Mouse (Mus musculus): ENCODE results near the gene Dcp1b. TPM values are rescaled to one million over a fixed set of nuclear protein-coding genes. Genes with fewer than 3 reads are reported as not detected.

The Dcp1b gene
- polyA plus RNA-seq, 1 experiment from 2014 or later = 11.5 TPM

DNA sequence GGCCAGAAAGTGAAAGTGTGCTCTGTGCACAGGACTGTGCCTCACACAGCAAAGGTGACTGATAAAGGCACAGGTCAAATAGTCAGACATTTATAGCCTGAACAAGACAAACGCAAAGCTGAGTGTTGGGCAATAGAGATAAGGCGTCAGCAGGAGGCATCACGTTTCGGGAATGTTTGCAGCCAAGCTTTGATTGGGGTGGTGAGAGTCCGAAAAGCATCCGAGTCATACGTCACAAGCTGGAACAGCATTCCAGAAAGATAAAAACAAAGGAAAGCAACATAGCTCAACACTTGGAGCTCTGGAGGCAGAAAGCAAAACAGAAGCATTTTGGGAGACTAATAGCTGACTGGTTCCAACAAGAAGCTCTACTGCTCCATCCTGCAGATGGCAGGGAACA lies 35.5 kb upstream of the Dcp1b start:
- 15% methylated on average over 7 of the region's 7 CpGs for WGBS
- Histone ChIP-seq H3K4me2 (replicated peaks; ENCODE audit: low read depth, low read length) (no peak overlapping the region), H3K27me3 (ENCODE audit: control insufficient read depth, insufficient read depth, low read length) (no peaks in the 10 kb centered on the region), H3K36me3 (ENCODE audit: control insufficient read depth, insufficient read depth, low read length) (no peaks in the 10 kb centered on the region), H3K4me3 (ENCODE audit: low read depth, low read length) (no peak overlapping the region), H3K27ac (ENCODE audit: low read length) (no peak overlapping the region), H3K9ac (replicated peaks; ENCODE audit: low read depth, low read length) (no peak overlapping the region), H3K9me3 (ENCODE audit: control insufficient read depth, low read depth, low read length) (no peaks in the 10 kb centered on the region), H3K4me1 (ENCODE audit: control insufficient read depth, insufficient read depth, low read length) (no peaks in the 10 kb centered on the region)
- no peak for ATAC-seq (ENCODE audit: insufficient number of reproducible peaks, insufficient read depth, low FRiP score, low read depth)

DNA sequence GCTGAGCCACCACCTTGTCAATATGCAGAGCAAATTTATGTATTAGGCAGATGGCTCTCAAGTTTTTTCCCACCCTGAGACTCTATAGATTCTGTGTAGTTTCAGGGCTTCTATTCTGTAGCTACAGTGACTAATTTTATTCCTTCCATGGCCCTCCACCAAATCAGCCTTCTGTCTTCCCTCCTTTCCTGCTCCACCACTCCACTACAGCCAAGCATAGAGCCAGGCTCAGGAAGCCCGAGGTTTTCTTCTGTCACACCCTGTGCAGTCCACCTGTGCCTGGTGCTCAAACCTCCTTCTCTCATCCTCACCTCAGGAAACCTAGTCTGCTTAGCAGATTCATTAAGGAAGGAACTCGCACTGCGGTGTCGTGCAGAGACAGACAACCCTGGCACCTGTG lies 29.9 kb upstream of the Dcp1b start:
- Histone ChIP-seq H3K27me3 (ENCODE audit: control insufficient read depth, insufficient read depth, low read length) (no peaks in the 10 kb centered on the region), H3K4me1 (ENCODE audit: control insufficient read depth, insufficient read depth, low read length) (no peaks in the 10 kb centered on the region), H3K4me2 (replicated peaks; ENCODE audit: low read depth, low read length) (no peak overlapping the region), H3K27ac (ENCODE audit: low read length) (no peak overlapping the region), H3K4me3 (ENCODE audit: low read depth, low read length) (no peak overlapping the region), H3K9me3 (ENCODE audit: control insufficient read depth, low read depth, low read length) (no peaks in the 10 kb centered on the region), H3K9ac (replicated peaks; ENCODE audit: low read depth, low read length) (no peak overlapping the region), H3K36me3 (ENCODE audit: control insufficient read depth, insufficient read depth, low read length) (no peaks in the 10 kb centered on the region)
- no peak for ATAC-seq (ENCODE audit: insufficient number of reproducible peaks, insufficient read depth, low FRiP score, low read depth)
- WGBS = 24% methylated on average over 4 of the region's 4 CpGs

DNA sequence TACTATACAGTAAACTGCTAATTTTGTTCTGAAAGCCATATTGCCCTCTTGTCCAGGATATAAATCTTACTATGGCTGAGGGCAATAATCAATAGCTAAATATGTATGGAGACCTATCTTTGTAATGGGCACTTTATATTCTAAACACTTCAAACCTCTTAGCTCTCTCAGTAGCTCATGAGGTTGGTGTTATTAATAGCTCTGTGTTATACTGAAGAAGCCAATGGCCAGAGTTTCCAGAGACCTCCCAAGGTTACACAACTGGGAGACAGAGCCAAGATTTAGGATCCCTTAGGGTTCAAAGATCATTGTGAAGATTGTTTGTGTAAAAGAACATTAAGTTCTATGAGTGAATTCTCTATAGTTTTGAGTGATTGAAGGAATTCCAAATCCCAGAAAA lies 9.4 kb upstream of the Dcp1b start:
- no peak overlapping the region for H3K9ac ChIP-seq (replicated peaks; ENCODE audit: low read depth, low read length)
- no peak overlapping the region for H3K4me3 ChIP-seq (ENCODE audit: low read depth, low read length)
- H3K4me2 ChIP-seq (replicated peaks; ENCODE audit: low read depth, low read length) = no peak overlapping the region
- no peaks in the 10 kb centered on the region for H3K4me1 ChIP-seq (ENCODE audit: control insufficient read depth, insufficient read depth, low read length)
- no peaks in the 10 kb centered on the region for H3K9me3 ChIP-seq (ENCODE audit: control insufficient read depth, low read depth, low read length)
- no peak for ATAC-seq (ENCODE audit: insufficient number of reproducible peaks, insufficient read depth, low FRiP score, low read depth)
- H3K27me3 ChIP-seq (ENCODE audit: control insufficient read depth, insufficient read depth, low read length) = no peaks in the 10 kb centered on the region
- no peak overlapping the region for H3K27ac ChIP-seq (ENCODE audit: low read length)
- no peaks in the 10 kb centered on the region for H3K36me3 ChIP-seq (ENCODE audit: control insufficient read depth, insufficient read depth, low read length)

DNA sequence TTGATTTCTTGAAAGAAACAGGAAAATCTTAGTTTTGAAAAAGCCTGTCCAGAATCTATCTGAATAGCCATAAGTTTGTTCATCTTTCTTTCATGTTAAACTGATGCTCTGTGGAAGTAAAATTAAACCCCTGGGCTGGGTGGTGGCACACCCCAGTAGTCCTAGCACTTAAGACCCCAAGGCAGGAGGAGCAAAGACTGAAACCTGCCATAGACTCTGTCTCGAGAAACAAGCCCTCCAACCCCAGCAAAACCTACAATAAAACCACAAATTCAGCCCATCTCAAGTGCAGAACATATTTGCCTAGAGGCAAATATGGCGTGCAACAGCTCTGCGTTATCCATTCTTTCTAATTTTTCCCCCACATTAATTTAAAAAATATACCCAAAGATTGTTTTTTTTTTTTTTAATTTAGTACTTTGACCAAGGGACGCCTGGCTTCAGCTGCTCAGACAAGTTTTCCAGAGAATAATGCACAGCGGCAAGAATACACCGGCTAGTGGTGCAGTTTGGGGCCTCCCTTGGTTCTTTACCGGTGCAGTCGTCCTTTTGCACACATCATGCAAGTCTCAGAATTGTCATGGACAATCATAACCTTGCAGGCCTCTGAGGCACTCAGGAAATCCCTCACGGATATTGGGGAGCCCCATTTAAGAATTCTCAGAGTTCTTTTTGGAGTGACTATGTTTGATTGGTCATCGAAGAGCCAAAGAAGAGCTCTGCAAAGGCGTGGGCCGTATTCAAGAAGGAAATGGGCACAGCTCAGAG lies 562 bp upstream of the Dcp1b start:
- H3K4me1 ChIP-seq (ENCODE audit: control insufficient read depth, insufficient read depth, low read length) = no peaks in the 10 kb centered on the region; the same call in 1 of the 2 replicates
- WGBS = 52% methylated on average over 12 of the region's 12 CpGs
- H3K4me3 ChIP-seq (ENCODE audit: low read depth, low read length) = peak overlapping the region; percentile 90
- no peaks in the 10 kb centered on the region for H3K36me3 ChIP-seq (ENCODE audit: control insufficient read depth, insufficient read depth, low read length)
- H3K4me2 ChIP-seq (replicated peaks; ENCODE audit: low read depth, low read length) = peak overlapping the region; percentile 45
- no peaks in the 10 kb centered on the region for H3K9me3 ChIP-seq (ENCODE audit: control insufficient read depth, low read depth, low read length)
- no peaks in the 10 kb centered on the region for H3K27me3 ChIP-seq (ENCODE audit: control insufficient read depth, insufficient read depth, low read length)
- no peak overlapping the region for H3K9ac ChIP-seq (replicated peaks; ENCODE audit: low read depth, low read length)
- H3K27ac ChIP-seq (ENCODE audit: low read length) = no peak overlapping the region; the same call in 1 of the 2 replicates
- ATAC-seq (ENCODE audit: insufficient number of reproducible peaks, insufficient read depth, low FRiP score, low read depth) = no peak

DNA sequence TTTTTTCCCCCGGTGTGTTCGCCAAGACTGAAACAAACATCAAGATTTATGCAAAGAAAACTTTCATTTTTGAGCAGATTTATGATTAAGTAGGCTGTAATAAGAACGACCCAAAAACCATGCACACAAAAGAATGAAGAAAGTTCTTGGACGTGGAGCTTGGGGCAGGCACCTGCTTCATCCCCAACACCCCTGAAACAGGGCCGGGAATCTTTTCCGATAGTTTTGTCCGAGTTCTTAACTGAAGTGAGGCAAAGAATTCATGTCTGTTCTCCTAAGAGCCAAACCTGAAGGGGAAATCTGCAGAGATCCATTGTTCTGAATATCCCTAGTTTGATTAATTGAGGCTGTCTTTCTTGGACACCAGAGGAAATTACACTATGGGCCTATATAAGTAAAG lies 1.1 kb downstream of the Dcp1b start:
- H3K9me3 ChIP-seq (ENCODE audit: control insufficient read depth, low read depth, low read length) = no peaks in the 10 kb centered on the region
- H3K4me1 ChIP-seq (ENCODE audit: control insufficient read depth, insufficient read depth, low read length) = no peaks in the 10 kb centered on the region; the same call in 1 of the 2 replicates
- ATAC-seq (ENCODE audit: insufficient number of reproducible peaks, insufficient read depth, low FRiP score, low read depth) = no peak
- H3K36me3 ChIP-seq (ENCODE audit: control insufficient read depth, insufficient read depth, low read length) = no peaks in the 10 kb centered on the region
- peak overlapping the region; percentile 58; the same call in 1 of the 2 replicates for H3K9ac ChIP-seq (replicated peaks; ENCODE audit: low read depth, low read length)
- no peak overlapping the region for H3K27ac ChIP-seq (ENCODE audit: low read length)
- 66% methylated on average over 7 of the region's 7 CpGs for WGBS
- H3K27me3 ChIP-seq (ENCODE audit: control insufficient read depth, insufficient read depth, low read length) = no peaks in the 10 kb centered on the region
- H3K4me3 ChIP-seq (ENCODE audit: low read depth, low read length) = peak overlapping the region; percentile 90
- peak overlapping the region; percentile 60 for H3K4me2 ChIP-seq (replicated peaks; ENCODE audit: low read depth, low read length)

DNA sequence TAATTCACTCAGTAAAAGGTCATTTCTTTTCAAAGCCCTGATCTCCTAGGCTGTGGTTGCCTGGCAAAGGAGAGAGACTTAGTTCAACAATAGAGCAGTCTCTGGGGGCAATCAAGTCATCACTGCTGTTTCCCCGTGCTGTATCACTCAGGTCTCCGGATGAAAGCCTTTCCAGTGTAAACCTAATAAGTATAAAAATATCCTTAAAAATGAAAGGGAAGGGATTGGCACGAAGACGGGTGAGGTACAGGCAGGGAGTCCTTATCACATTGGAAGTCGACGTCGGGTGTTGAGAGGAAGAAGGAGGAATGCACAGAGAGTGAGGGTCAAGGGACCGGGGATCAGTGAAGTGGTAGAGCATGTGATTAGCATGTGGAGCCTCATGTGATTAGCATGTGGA lies 2.0 kb downstream of the Dcp1b start:
- Histone ChIP-seq H3K4me2 (replicated peaks; ENCODE audit: low read depth, low read length) (no peak overlapping the region; the same call in 1 of the 2 replicates), H3K4me3 (ENCODE audit: low read depth, low read length) (no peak overlapping the region), H3K4me1 (ENCODE audit: control insufficient read depth, insufficient read depth, low read length) (no peaks in the 10 kb centered on the region; the same call in 1 of the 2 replicates), H3K9ac (replicated peaks; ENCODE audit: low read depth, low read length) (no peak overlapping the region), H3K27me3 (ENCODE audit: control insufficient read depth, insufficient read depth, low read length) (no peaks in the 10 kb centered on the region), H3K27ac (ENCODE audit: low read length) (no peak overlapping the region), H3K36me3 (ENCODE audit: control insufficient read depth, insufficient read depth, low read length) (no peaks in the 10 kb centered on the region), H3K9me3 (ENCODE audit: control insufficient read depth, low read depth, low read length) (no peaks in the 10 kb centered on the region)
- WGBS = 62% methylated on average over 8 of the region's 8 CpGs
- ATAC-seq (ENCODE audit: insufficient number of reproducible peaks, insufficient read depth, low FRiP score, low read depth) = no peak

DNA sequence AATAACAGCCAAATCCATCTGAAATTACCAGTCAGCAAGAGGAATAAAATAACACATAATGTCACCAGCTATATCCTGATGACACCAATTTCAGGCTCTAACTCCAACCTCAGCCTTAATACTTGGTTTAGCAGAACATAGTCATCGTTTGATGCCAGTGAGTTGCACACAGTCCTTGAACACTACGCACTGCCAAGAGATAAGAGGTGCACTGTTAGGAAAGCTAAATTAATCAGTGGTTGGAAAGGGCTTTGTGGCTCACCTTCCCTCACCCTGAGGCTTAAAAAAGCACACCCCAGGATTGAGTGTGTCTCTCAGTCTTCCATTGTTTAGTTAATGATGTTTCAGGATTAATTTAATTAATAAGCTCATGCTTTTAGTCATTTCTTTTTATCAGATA lies 5.1 kb downstream of the Dcp1b start:
- Histone ChIP-seq H3K9me3 (ENCODE audit: control insufficient read depth, low read depth, low read length) (no peaks in the 10 kb centered on the region), H3K36me3 (ENCODE audit: control insufficient read depth, insufficient read depth, low read length) (peaks cover 6% of the 10 kb centered on the region), H3K27ac (ENCODE audit: low read length) (no peak overlapping the region), H3K4me2 (replicated peaks; ENCODE audit: low read depth, low read length) (no peak overlapping the region), H3K4me1 (ENCODE audit: control insufficient read depth, insufficient read depth, low read length) (no peaks in the 10 kb centered on the region; the same call in 1 of the 2 replicates), H3K9ac (replicated peaks; ENCODE audit: low read depth, low read length) (no peak overlapping the region), H3K4me3 (ENCODE audit: low read depth, low read length) (no peak overlapping the region), H3K27me3 (ENCODE audit: control insufficient read depth, insufficient read depth, low read length) (no peaks in the 10 kb centered on the region)
- ATAC-seq (ENCODE audit: insufficient number of reproducible peaks, insufficient read depth, low FRiP score, low read depth) = no peak
- 94% methylated on average over 2 of the region's 2 CpGs for WGBS

DNA sequence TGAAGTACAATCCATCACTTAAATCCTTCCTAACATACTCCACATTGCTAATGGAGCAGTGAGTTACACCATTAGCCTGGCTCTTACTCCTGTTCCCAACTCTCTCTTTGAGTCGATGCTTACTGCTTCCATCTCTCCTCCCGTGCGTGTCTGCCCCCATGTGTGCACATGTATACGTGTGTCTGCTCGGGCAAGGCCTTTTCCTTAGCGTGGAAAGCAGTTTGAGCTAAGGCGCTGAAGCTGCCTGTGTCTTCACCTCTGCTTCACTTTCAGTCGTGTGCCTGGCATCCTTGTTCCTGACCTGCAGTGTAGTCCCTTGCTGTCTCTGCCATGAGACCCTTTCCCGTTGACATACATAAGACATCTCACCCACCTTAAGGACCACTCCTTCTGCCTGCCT lies 7.2 kb downstream of the Dcp1b start:
- Histone ChIP-seq H3K4me1 (ENCODE audit: control insufficient read depth, insufficient read depth, low read length) (no peaks in the 10 kb centered on the region), H3K36me3 (ENCODE audit: control insufficient read depth, insufficient read depth, low read length) (peaks cover 6% of the 10 kb centered on the region), H3K27me3 (ENCODE audit: control insufficient read depth, insufficient read depth, low read length) (no peaks in the 10 kb centered on the region), H3K9ac (replicated peaks; ENCODE audit: low read depth, low read length) (no peak overlapping the region), H3K9me3 (ENCODE audit: control insufficient read depth, low read depth, low read length) (no peaks in the 10 kb centered on the region), H3K4me3 (ENCODE audit: low read depth, low read length) (no peak overlapping the region), H3K4me2 (replicated peaks; ENCODE audit: low read depth, low read length) (no peak overlapping the region), H3K27ac (ENCODE audit: low read length) (no peak overlapping the region)
- WGBS = 86% methylated on average over 9 of the region's 9 CpGs
- ATAC-seq (ENCODE audit: insufficient number of reproducible peaks, insufficient read depth, low FRiP score, low read depth) = no peak

DNA sequence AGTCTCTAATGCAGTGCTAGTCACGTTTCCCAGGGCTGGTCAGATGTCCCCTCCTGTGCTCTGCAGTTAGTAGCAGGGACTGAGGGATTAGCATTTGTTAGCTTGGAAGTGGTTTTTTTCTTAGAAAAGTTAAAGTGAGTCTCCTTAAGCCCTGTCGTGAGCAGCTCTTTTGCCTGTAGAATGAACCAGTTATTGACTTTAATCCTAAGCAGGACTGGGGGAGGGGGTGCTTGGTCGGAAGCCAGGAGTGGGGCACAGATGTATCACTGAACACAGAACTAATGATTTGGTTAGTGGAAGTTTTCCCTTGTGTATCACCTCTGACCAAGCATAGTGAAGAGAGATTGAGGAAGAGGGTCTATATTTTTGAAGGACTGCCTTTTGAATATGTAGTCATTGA lies 8.7 kb downstream of the Dcp1b start:
- H3K4me2 ChIP-seq (replicated peaks; ENCODE audit: low read depth, low read length) = no peak overlapping the region
- no peak overlapping the region for H3K4me3 ChIP-seq (ENCODE audit: low read depth, low read length)
- H3K9me3 ChIP-seq (ENCODE audit: control insufficient read depth, low read depth, low read length) = no peaks in the 10 kb centered on the region
- H3K4me1 ChIP-seq (ENCODE audit: control insufficient read depth, insufficient read depth, low read length) = no peaks in the 10 kb centered on the region
- no peak overlapping the region for H3K9ac ChIP-seq (replicated peaks; ENCODE audit: low read depth, low read length)
- ATAC-seq (ENCODE audit: insufficient number of reproducible peaks, insufficient read depth, low FRiP score, low read depth) = no peak
- H3K36me3 ChIP-seq (ENCODE audit: control insufficient read depth, insufficient read depth, low read length) = peaks cover 6% of the 10 kb centered on the region
- WGBS = 50% methylated on average over 3 of the region's 3 CpGs
- H3K27ac ChIP-seq (ENCODE audit: low read length) = no peak overlapping the region
- no peaks in the 10 kb centered on the region for H3K27me3 ChIP-seq (ENCODE audit: control insufficient read depth, insufficient read depth, low read length)
